Mouse (Mus musculus): Measurements from ENCODE around the gene Osbp2. TPM values are rescaled to one million over a fixed set of nuclear protein-coding genes. Genes with fewer than 3 reads are reported as not detected.
"Not testable (repeated sequence)": the region's sequence is repeated elsewhere in the genome, so short reads cannot be mapped to it uniquely, and the experiment has no call there.

Osbp2 gene
- polyA plus RNA-seq (2015; fragmentation: Nextera tagmentation; extraction: Ambion mirVana) = 1.3 and 1.6 TPM in 2 replicates

DNA sequence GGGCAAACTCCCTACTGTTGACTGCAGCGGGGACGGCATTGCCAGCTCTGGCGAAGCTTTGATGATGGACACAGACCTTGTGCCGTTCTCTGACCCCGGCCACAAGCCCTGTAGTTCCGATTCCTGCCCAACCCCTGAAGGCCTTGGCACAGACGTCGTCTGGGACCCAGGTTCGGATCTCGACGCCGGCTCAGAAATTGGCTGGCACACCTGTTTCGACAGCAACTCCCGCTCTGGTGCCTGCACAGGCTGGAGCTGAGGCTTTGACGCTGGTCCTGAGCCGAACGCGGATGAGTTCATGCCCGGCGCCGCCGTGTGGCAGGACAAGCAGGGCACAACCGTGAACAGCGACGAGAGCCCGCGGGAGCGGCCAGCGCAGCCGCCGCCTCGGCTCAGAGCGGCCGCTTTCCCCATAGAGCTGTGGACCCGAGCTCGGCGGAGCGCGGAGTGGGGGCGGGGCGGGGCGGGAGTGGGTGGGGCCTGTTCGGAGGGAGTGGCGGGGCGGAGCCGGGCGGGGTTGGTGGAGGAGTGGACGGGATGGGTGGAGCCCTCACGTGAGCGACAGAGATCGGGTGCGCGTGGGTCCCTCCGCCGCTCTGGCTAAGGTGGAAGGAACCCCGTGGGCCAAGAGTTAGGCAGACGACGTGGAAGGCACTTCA is at the start of gene Osbp2:
TSS of gene Osbp2 (minus strand) at position 450 of the 659 bp plus-strand sequence.
- Histone ChIP-seq H3K36me3 (ENCODE audit: control insufficient read depth, insufficient read depth) (no peaks in the 10 kb centered on the region), H3K9ac (ENCODE audit: low read length) (peak within 1 kb of the TSS; percentile 71), H3K27me3 (ENCODE audit: control insufficient read depth, insufficient read depth, low read length) (peaks cover 11% of the 10 kb centered on the region), H3K9me3 (replicated peaks; ENCODE audit: control insufficient read depth, low read length) (no peaks in the 10 kb centered on the region), H3K27ac (ENCODE audit: low read length) (no peak within 1 kb of the TSS), H3K4me3 (ENCODE audit: low read length) (peak within 1 kb of the TSS; percentile 62), H3K4me1 (ENCODE audit: control insufficient read depth, insufficient read depth, low read length) (peaks cover 5% of the 10 kb centered on the region; the same call in 1 of the 2 replicates), H3K4me2 (ENCODE audit: low read depth, low read length) (peak within 1 kb of the TSS; percentile 91)
- ATAC-seq (replicated peaks; ENCODE audit: extremely low read depth, insufficient read depth, low FRiP score) = peak; percentile 97
- 3% methylated on average over 57 of the region's 58 CpGs for WGBS

DNA sequence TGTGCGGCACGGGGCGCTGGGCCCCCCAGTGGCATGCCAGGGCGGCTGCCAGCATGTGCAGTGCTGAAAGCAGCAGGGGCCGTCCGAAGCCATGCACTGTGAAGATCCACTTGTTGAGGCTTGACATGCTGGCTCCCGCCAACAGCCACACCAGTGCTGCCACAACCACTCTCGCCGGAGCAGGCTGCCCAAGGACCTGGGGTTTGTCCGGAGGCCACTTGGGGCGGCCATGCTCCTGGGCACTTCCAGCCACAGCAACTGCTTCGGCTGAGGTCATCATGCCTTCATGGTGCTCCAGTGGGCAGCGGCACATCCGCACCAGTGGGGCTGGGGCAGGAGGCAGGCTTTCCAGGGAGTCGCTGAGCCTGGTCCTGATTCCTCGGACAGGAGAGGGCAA is 49.2 kb upstream of the Osbp2 start:
- Histone ChIP-seq H3K9me3 (replicated peaks; ENCODE audit: control insufficient read depth, low read length) (no peaks in the 10 kb centered on the region), H3K4me3 (ENCODE audit: low read length) (peak overlapping the region; percentile 65), H3K36me3 (ENCODE audit: control insufficient read depth, insufficient read depth) (0 out of 2 replicates have a peak, but pooled peaks cover 3% of the 10 kb centered on the region), H3K27me3 (ENCODE audit: control insufficient read depth, insufficient read depth, low read length) (peaks cover 4% of the 10 kb centered on the region; the same call in 1 of the 2 replicates), H3K27ac (ENCODE audit: low read length) (no peak overlapping the region), H3K9ac (ENCODE audit: low read length) (peak overlapping the region; percentile 74), H3K4me1 (ENCODE audit: control insufficient read depth, insufficient read depth, low read length) (peaks cover 42% of the 10 kb centered on the region), H3K4me2 (ENCODE audit: low read depth, low read length) (peak overlapping the region; percentile 98)
- ATAC-seq (replicated peaks; ENCODE audit: extremely low read depth, insufficient read depth, low FRiP score) = no peak
- WGBS = 10% methylated on average over 16 of the region's 16 CpGs

DNA sequence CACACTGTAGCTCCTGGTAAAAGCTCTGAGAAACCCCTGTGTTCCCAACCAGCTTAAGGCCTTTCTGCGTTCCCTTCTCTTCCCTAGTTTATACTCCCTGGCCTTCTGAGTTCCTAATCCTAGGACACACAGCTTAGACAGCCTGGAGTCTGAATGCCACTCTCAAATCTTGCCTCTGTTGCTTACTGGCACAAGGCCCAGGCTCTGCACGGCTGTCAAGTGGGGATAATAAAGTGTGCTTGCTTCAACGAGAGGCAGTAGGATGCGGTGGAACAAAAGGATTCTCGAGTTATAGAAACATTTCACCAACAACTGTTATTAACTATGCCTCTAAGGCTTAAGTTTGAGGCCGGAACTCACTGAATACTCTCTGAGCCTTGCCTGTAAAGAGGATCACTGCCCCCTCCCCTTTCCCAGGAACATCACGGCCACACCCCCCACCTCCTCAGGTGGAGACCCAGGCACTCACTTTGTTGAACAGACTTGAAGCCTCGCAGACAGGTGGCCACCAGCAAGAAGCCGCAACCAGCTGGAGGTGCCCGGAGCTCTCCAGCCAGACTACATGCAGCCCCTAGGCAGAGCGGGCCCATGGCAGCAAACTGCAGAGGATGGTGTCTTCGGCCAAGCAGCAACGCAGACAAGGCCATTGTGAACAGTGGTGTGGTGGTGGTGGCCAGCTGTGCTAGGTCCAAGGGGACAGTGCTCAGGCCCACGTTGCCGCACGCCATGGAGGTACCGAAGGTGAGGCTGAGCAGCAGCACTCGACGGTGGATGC is 48.6 kb upstream of the Osbp2 start:
- Histone ChIP-seq H3K27me3 (ENCODE audit: control insufficient read depth, insufficient read depth, low read length) (peaks cover 4% of the 10 kb centered on the region; the same call in 1 of the 2 replicates), H3K36me3 (ENCODE audit: control insufficient read depth, insufficient read depth) (0 out of 2 replicates have a peak, but pooled peaks cover 3% of the 10 kb centered on the region), H3K4me1 (ENCODE audit: control insufficient read depth, insufficient read depth, low read length) (peaks cover 42% of the 10 kb centered on the region), H3K27ac (ENCODE audit: low read length) (0 out of 2 replicates have a peak overlapping the region, but pooled peaks have one; percentile 32), H3K4me2 (ENCODE audit: low read depth, low read length) (peak overlapping the region; percentile 98), H3K9ac (ENCODE audit: low read length) (peak overlapping the region; percentile 74), H3K9me3 (replicated peaks; ENCODE audit: control insufficient read depth, low read length) (no peaks in the 10 kb centered on the region), H3K4me3 (ENCODE audit: low read length) (peak overlapping the region; percentile 65)
- ATAC-seq (replicated peaks; ENCODE audit: extremely low read depth, insufficient read depth, low FRiP score) = no peak
- WGBS = 21% methylated on average over 19 of the region's 19 CpGs

DNA sequence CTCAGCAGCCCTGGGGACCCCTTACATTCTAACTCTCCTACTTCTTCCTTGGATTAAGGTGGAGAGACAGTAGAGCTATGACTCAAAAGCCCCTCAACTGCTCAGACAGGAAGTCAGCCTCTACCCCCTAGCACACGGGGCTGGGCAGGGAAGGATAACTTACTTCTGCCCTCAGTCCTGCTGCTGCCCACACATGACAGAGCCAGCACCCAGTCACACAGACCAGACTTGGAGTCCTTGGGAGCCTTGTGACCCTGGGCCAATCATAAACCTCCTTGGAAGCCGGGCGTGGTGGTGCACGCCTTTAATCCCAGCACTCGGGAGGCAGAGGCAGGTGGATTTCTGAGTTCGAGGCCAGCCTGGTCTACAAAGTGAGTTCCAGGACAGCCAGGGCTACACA is 47.7 kb upstream of the Osbp2 start:
- not testable (repeated sequence) for H3K9ac ChIP-seq (ENCODE audit: low read length); H3K27me3 ChIP-seq (ENCODE audit: control insufficient read depth, insufficient read depth, low read length); H3K36me3 ChIP-seq (ENCODE audit: control insufficient read depth, insufficient read depth); H3K4me3 ChIP-seq (ENCODE audit: low read length); H3K9me3 ChIP-seq (replicated peaks; ENCODE audit: control insufficient read depth, low read length); ATAC-seq (replicated peaks; ENCODE audit: extremely low read depth, insufficient read depth, low FRiP score)
- Histone ChIP-seq H3K4me2 (ENCODE audit: low read depth, low read length) (peak overlapping the region; percentile 11; the same call in 1 of the 2 replicates), H3K27ac (ENCODE audit: low read length) (0 out of 2 replicates have a peak overlapping the region, but pooled peaks have one; percentile 1), H3K4me1 (ENCODE audit: control insufficient read depth, insufficient read depth, low read length) (peaks cover 42% of the 10 kb centered on the region)
- 76% methylated on average over 6 of the region's 6 CpGs for WGBS

DNA sequence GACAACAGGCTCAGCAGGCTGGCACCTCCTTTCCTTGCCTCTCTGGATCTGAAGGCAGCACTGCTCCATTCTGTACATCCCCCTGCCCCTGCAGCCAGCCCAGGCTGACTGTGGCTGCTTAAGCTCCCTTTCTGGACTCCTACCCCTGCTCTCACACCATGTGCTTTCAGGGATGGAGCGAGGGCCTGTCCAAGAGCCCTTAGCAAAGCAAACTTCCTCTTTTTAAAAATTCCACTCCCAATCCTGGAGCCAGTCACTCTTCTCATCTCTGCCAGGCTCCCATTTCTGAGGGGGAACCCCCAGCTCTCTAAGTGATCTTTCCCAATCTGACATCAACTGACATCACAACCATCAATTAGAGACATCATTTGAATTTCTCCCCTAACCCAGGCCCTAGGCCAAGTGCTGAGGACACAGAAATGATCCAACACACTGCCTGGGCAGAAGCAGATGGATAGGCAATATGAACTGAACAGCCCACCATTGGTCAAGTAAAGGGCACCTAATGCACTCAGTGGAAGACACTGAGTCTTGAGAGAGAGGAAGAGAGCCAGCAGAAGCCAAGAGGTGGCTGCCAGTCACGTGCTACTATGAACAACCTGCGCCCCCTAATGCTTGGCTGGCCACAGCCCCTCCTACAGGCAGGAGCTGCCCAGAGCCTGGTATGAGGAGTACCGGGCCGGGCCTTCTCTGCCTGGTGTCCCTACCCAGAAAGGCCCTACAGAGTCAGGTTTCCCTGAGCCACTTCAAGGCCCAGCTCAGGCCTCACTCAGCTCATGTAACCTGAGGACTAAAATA is 47.0 kb upstream of the Osbp2 start:
- ATAC-seq (replicated peaks; ENCODE audit: extremely low read depth, insufficient read depth, low FRiP score) = no peak
- peak overlapping the region; percentile 6; the same call in 1 of the 2 replicates for H3K9ac ChIP-seq (ENCODE audit: low read length)
- H3K27me3 ChIP-seq (ENCODE audit: control insufficient read depth, insufficient read depth, low read length) = peaks cover 4% of the 10 kb centered on the region; the same call in 1 of the 2 replicates
- peak overlapping the region; percentile 36; the same call in 1 of the 2 replicates for H3K27ac ChIP-seq (ENCODE audit: low read length)
- peak overlapping the region; percentile 24; the same call in 1 of the 2 replicates for H3K4me2 ChIP-seq (ENCODE audit: low read depth, low read length)
- no peaks in the 10 kb centered on the region for H3K36me3 ChIP-seq (ENCODE audit: control insufficient read depth, insufficient read depth)
- peaks cover 37% of the 10 kb centered on the region for H3K4me1 ChIP-seq (ENCODE audit: control insufficient read depth, insufficient read depth, low read length)
- no peak overlapping the region for H3K4me3 ChIP-seq (ENCODE audit: low read length)
- 54% methylated on average over 5 of the region's 5 CpGs for WGBS
- no peaks in the 10 kb centered on the region for H3K9me3 ChIP-seq (replicated peaks; ENCODE audit: control insufficient read depth, low read length)

DNA sequence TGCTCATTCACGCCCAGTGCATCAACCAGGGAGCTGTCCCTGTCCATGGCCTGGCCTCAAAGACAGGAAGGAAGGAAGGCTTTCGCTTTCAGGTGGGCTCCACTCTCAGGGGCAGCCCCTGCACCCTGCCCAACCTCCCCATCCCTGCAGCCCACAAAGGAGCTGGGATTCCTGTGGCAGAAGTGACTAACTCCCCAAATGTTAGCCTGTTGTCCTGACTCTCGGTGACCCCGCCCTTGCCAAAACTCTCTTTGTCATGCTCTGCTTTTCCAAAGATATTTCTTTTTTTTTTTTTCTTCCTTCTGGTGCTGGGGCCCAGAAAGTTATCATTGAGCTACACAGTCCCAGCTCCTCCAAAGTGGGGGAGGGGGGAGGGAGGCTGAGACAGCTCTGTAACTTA is 45.5 kb upstream of the Osbp2 start:
- H3K36me3 ChIP-seq (ENCODE audit: control insufficient read depth, insufficient read depth) = no peaks in the 10 kb centered on the region
- whole genome bisulfite sequencing = 81% methylated on average over 4 of the region's 4 CpGs
- H3K9me3 ChIP-seq (replicated peaks; ENCODE audit: control insufficient read depth, low read length) = no peaks in the 10 kb centered on the region
- H3K4me1 ChIP-seq (ENCODE audit: control insufficient read depth, insufficient read depth, low read length) = peaks cover 35% of the 10 kb centered on the region
- H3K4me2 ChIP-seq (ENCODE audit: low read depth, low read length) = no peak overlapping the region
- H3K27ac ChIP-seq (ENCODE audit: low read length) = no peak overlapping the region
- no peak overlapping the region for H3K9ac ChIP-seq (ENCODE audit: low read length)
- no peak overlapping the region for H3K4me3 ChIP-seq (ENCODE audit: low read length)
- H3K27me3 ChIP-seq (ENCODE audit: control insufficient read depth, insufficient read depth, low read length) = peaks cover 4% of the 10 kb centered on the region; the same call in 1 of the 2 replicates
- ATAC-seq (replicated peaks; ENCODE audit: extremely low read depth, insufficient read depth, low FRiP score) = no peak

DNA sequence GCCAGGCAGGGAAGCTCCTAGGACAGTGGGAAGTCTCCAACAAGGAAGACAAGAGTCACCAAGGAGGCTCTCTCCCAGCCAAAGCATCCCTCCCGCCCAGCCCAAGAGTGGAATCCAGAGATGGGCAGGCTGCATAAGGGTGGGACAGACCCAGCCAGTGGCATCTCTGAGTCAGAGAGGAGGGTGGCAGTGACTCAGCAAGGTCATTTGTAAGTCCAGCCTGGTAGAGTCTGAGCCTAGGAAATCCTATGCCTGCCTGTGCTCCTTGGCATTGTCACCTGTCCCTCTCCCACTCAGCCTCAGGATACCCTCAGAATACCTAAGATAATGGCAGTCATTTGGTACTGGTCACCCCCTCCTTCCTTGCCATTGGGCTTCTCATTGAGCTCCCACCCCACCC is 41.7 kb upstream of the Osbp2 start:
- H3K4me2 ChIP-seq (ENCODE audit: low read depth, low read length) = no peak overlapping the region
- H3K9me3 ChIP-seq (replicated peaks; ENCODE audit: control insufficient read depth, low read length) = no peaks in the 10 kb centered on the region
- H3K36me3 ChIP-seq (ENCODE audit: control insufficient read depth, insufficient read depth) = no peaks in the 10 kb centered on the region
- no peak overlapping the region for H3K9ac ChIP-seq (ENCODE audit: low read length)
- no peak for ATAC-seq (replicated peaks; ENCODE audit: extremely low read depth, insufficient read depth, low FRiP score)
- H3K4me3 ChIP-seq (ENCODE audit: low read length) = no peak overlapping the region
- WGBS = 75% methylated on average over 1 of the region's 1 CpGs
- H3K4me1 ChIP-seq (ENCODE audit: control insufficient read depth, insufficient read depth, low read length) = peaks cover 4% of the 10 kb centered on the region
- no peak overlapping the region for H3K27ac ChIP-seq (ENCODE audit: low read length)
- H3K27me3 ChIP-seq (ENCODE audit: control insufficient read depth, insufficient read depth, low read length) = no peaks in the 10 kb centered on the region

DNA sequence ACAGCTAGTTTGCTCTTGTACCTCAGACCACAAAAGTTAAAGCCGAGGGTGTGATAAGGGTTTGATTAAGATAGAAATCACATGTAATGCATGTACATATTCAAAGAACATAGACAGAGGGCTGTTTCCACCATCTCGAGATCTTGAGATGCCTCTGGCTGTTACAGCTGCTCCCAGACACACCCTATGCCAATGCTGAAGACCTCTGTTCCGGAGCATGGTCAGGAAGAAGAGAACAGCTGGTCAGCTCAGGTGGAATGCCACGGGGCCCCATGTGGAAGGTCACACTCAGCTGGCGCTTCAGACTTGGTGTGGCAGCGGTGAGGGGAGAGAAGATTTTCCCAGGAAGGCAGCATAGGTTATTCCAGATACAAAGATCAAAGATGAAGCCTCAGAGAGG is 41.0 kb upstream of the Osbp2 start:
- WGBS = 81% methylated on average over 6 of the region's 6 CpGs
- Histone ChIP-seq H3K4me2 (ENCODE audit: low read depth, low read length) (no peak overlapping the region), H3K9me3 (replicated peaks; ENCODE audit: control insufficient read depth, low read length) (no peaks in the 10 kb centered on the region), H3K27me3 (ENCODE audit: control insufficient read depth, insufficient read depth, low read length) (no peaks in the 10 kb centered on the region), H3K36me3 (ENCODE audit: control insufficient read depth, insufficient read depth) (no peaks in the 10 kb centered on the region), H3K4me1 (ENCODE audit: control insufficient read depth, insufficient read depth, low read length) (no peaks in the 10 kb centered on the region), H3K27ac (ENCODE audit: low read length) (no peak overlapping the region), H3K4me3 (ENCODE audit: low read length) (no peak overlapping the region), H3K9ac (ENCODE audit: low read length) (no peak overlapping the region)
- no peak for ATAC-seq (replicated peaks; ENCODE audit: extremely low read depth, insufficient read depth, low FRiP score)
